Mouse (Mus musculus): ENCODE measurements around the gene Pafah2. TPM values are rescaled to one million over a fixed set of nuclear protein-coding genes. Genes with fewer than 3 reads are reported as not detected.

The Pafah2 gene
- polyA plus RNA-seq, 1 experiment from 2014 or later = 16.8 TPM

GRCm38 (mm10) chr4:134356591-134357460 is 39.3 kb upstream of the Pafah2 start:
- peak; percentile 77 for DNase-seq (ENCODE audit: low spot score)
- no peaks in the 10 kb centered on the region for H3K27me3 ChIP-seq (ENCODE audit: control insufficient read depth, insufficient read depth, low read length)
- H3K4me1 ChIP-seq (replicated peaks; ENCODE audit: control insufficient read depth, insufficient read depth) = no peaks in the 10 kb centered on the region; the same call in 1 of the 2 replicates
- H3K27ac ChIP-seq (replicated peaks) = peak overlapping the region; percentile 63
- ATAC-seq (ENCODE audit: low FRiP score, low TSS enrichment) = peak; percentile 44
- no peaks in the 10 kb centered on the region for H3K36me3 ChIP-seq (ENCODE audit: control insufficient read depth, insufficient read depth, low read length)
- no peak overlapping the region for H3K4me3 ChIP-seq (ENCODE audit: low read depth, low read length)
- no peak for TF ChIP-seq EP300 (optimal IDR thresholded peaks at IDR 0.05)
- TF ChIP-seq CTCF (IDR thresholded peaks at IDR 0.05; ENCODE audit: low read depth) = peak; percentile 97
- peak overlapping the region; percentile 30; the same call in 1 of the 2 replicates for H3K4me2 ChIP-seq (replicated peaks; ENCODE audit: low read depth)
- no peaks in the 10 kb centered on the region for H3K9me3 ChIP-seq (ENCODE audit: control insufficient read depth, low read length)
- 16% methylated on average over 22 of the region's 22 CpGs for WGBS
- H3K9ac ChIP-seq (ENCODE audit: low read length) = no peak overlapping the region

GRCm38 (mm10) chr4:134357461-134357771 is 38.7 kb upstream of the Pafah2 start:
- Histone ChIP-seq H3K27me3 (ENCODE audit: control insufficient read depth, insufficient read depth, low read length) (no peaks in the 10 kb centered on the region), H3K4me3 (ENCODE audit: low read depth, low read length) (no peak overlapping the region), H3K4me1 (replicated peaks; ENCODE audit: control insufficient read depth, insufficient read depth) (no peaks in the 10 kb centered on the region; the same call in 1 of the 2 replicates), H3K36me3 (ENCODE audit: control insufficient read depth, insufficient read depth, low read length) (no peaks in the 10 kb centered on the region), H3K27ac (replicated peaks) (0 out of 2 replicates have a peak overlapping the region, but pooled peaks have one; percentile 2), H3K4me2 (replicated peaks; ENCODE audit: low read depth) (0 out of 2 replicates have a peak overlapping the region, but pooled peaks have one; percentile 30), H3K9ac (ENCODE audit: low read length) (no peak overlapping the region), H3K9me3 (ENCODE audit: control insufficient read depth, low read length) (no peaks in the 10 kb centered on the region)
- DNase-seq (ENCODE audit: low spot score) (no peak), ATAC-seq (ENCODE audit: low FRiP score, low TSS enrichment) (no peak)
- 34% methylated on average over 17 of the region's 17 CpGs for whole genome bisulfite sequencing
- TF ChIP-seq CTCF (IDR thresholded peaks at IDR 0.05; ENCODE audit: low read depth) (no peak), EP300 (optimal IDR thresholded peaks at IDR 0.05) (no peak)

- WGBS = 64% methylated on average over 6 of the region's 6 CpGs
- ATAC-seq (ENCODE audit: low FRiP score, low TSS enrichment) = no peak
Observed at GRCm38 (mm10) chr4:134359649-134360048, 36.5 kb upstream of the Pafah2 start.

GRCm38 (mm10) chr4:134361215-134361614 is 34.9 kb upstream of the Pafah2 start:
- Histone ChIP-seq H3K9me3 (ENCODE audit: control insufficient read depth, low read length) (no peaks in the 10 kb centered on the region), H3K9ac (ENCODE audit: low read length) (no peak overlapping the region), H3K27me3 (ENCODE audit: control insufficient read depth, insufficient read depth, low read length) (no peaks in the 10 kb centered on the region), H3K36me3 (ENCODE audit: control insufficient read depth, insufficient read depth, low read length) (no peaks in the 10 kb centered on the region), H3K27ac (replicated peaks) (no peak overlapping the region), H3K4me1 (replicated peaks; ENCODE audit: control insufficient read depth, insufficient read depth) (no peaks in the 10 kb centered on the region), H3K4me3 (ENCODE audit: low read depth, low read length) (no peak overlapping the region), H3K4me2 (replicated peaks; ENCODE audit: low read depth) (no peak overlapping the region)
- WGBS = 31% methylated on average over 5 of the region's 5 CpGs
- 0 out of 2 replicates have a peak, but pooled peaks have one; percentile 11 for ATAC-seq (ENCODE audit: low FRiP score, low TSS enrichment)
- TF ChIP-seq CTCF (IDR thresholded peaks at IDR 0.05; ENCODE audit: low read depth) = no peak
- DNase-seq (ENCODE audit: low spot score) = peak; percentile 31

More at GRCm38 (mm10) chr4:134359649-134360048, 36.5 kb upstream of the Pafah2 start:
- Histone ChIP-seq H3K4me2 (replicated peaks; ENCODE audit: low read depth) (no peak overlapping the region), H3K9me3 (ENCODE audit: control insufficient read depth, low read length) (no peaks in the 10 kb centered on the region), H3K36me3 (ENCODE audit: control insufficient read depth, insufficient read depth, low read length) (no peaks in the 10 kb centered on the region), H3K4me1 (replicated peaks; ENCODE audit: control insufficient read depth, insufficient read depth) (no peaks in the 10 kb centered on the region), H3K27me3 (ENCODE audit: control insufficient read depth, insufficient read depth, low read length) (no peaks in the 10 kb centered on the region), H3K27ac (replicated peaks) (no peak overlapping the region), H3K4me3 (ENCODE audit: low read depth, low read length) (no peak overlapping the region), H3K9ac (ENCODE audit: low read length) (no peak overlapping the region)
- peak; percentile 35 for DNase-seq (ENCODE audit: low spot score)
- TF ChIP-seq EP300 (optimal IDR thresholded peaks at IDR 0.05) = no peak
- TF ChIP-seq CTCF (IDR thresholded peaks at IDR 0.05; ENCODE audit: low read depth) = no peak

- no peaks in the 10 kb centered on the region for H3K36me3 ChIP-seq (ENCODE audit: control insufficient read depth, insufficient read depth, low read length)
- H3K9me3 ChIP-seq (ENCODE audit: control insufficient read depth, low read length) = no peaks in the 10 kb centered on the region
- H3K9ac ChIP-seq (ENCODE audit: low read length) = no peak overlapping the region
- TF ChIP-seq CTCF (IDR thresholded peaks at IDR 0.05; ENCODE audit: low read depth) = no peak
- H3K4me1 ChIP-seq (replicated peaks; ENCODE audit: control insufficient read depth, insufficient read depth) = no peaks in the 10 kb centered on the region
- H3K4me2 ChIP-seq (replicated peaks; ENCODE audit: low read depth) = no peak overlapping the region
- ATAC-seq (ENCODE audit: low FRiP score, low TSS enrichment) = no peak
- no peak overlapping the region for H3K27ac ChIP-seq (replicated peaks)
- no peaks in the 10 kb centered on the region for H3K27me3 ChIP-seq (ENCODE audit: control insufficient read depth, insufficient read depth, low read length)
- DNase-seq (ENCODE audit: low spot score) = no peak
- no peak overlapping the region for H3K4me3 ChIP-seq (ENCODE audit: low read depth, low read length)
- WGBS = 51% methylated on average over 9 of the region's 9 CpGs
Observed at GRCm38 (mm10) chr4:134362124-134362523, 34.0 kb upstream of the Pafah2 start.

GRCm38 (mm10) chr4:134362586-134362985 is 33.5 kb upstream of the Pafah2 start:
- no peaks in the 10 kb centered on the region for H3K36me3 ChIP-seq (ENCODE audit: control insufficient read depth, insufficient read depth, low read length)
- no peak overlapping the region for H3K27ac ChIP-seq (replicated peaks)
- TF ChIP-seq EP300 (optimal IDR thresholded peaks at IDR 0.05) = no peak
- TF ChIP-seq CTCF (IDR thresholded peaks at IDR 0.05; ENCODE audit: low read depth) = no peak
- peak; percentile 36; the same call in 1 of the 2 replicates for ATAC-seq (ENCODE audit: low FRiP score, low TSS enrichment)
- no peaks in the 10 kb centered on the region for H3K9me3 ChIP-seq (ENCODE audit: control insufficient read depth, low read length)
- WGBS = 34% methylated on average over 9 of the region's 9 CpGs
- no peak overlapping the region for H3K4me3 ChIP-seq (ENCODE audit: low read depth, low read length)
- DNase-seq (ENCODE audit: low spot score) = no peak
- no peaks in the 10 kb centered on the region for H3K4me1 ChIP-seq (replicated peaks; ENCODE audit: control insufficient read depth, insufficient read depth)
- H3K27me3 ChIP-seq (ENCODE audit: control insufficient read depth, insufficient read depth, low read length) = no peaks in the 10 kb centered on the region
- H3K4me2 ChIP-seq (replicated peaks; ENCODE audit: low read depth) = peak overlapping the region; percentile 29; the same call in 1 of the 2 replicates
- H3K9ac ChIP-seq (ENCODE audit: low read length) = no peak overlapping the region

Data from stomach, postnatal 0 days (tissue).